Mouse (Mus musculus): ENCODE measurements around the gene Ddx55.

The Ddx55 gene

GRCm38 (mm10) chr5:124605041-124605622, 52.5 kb downstream of the Ddx55 start:
- DNase-seq (ENCODE audit: extremely low spot score, low read depth, low spot score): no peak

GRCm38 (mm10) chr5:124610965-124611364, 58.3 kb downstream of the Ddx55 start:
- DNase-seq (ENCODE audit: extremely low spot score, low read depth, low spot score): no peak

- DNase-seq (ENCODE audit: extremely low spot score, low read depth, low spot score): no peak
Observed at GRCm38 (mm10) chr5:124614709-124615108, 62.0 kb downstream of the Ddx55 start.

- no peak for DNase-seq (ENCODE audit: extremely low spot score, low read depth, low spot score)
Observed at GRCm38 (mm10) chr5:124618711-124619110, 66.0 kb downstream of the Ddx55 start.

Data from hindlimb bud, embryonic 11.5 days (tissue).